Mouse (Mus musculus) brain, embryonic 14.5 days (tissue): ENCODE results near the gene Lilrb4a. TPM values are rescaled to one million over a fixed set of nuclear protein-coding genes. Genes with fewer than 3 reads are reported as not detected.

Experiments
- DNase-seq: peaks from one replicate; pipeline ENCODE4 v3.0.0-alpha.2; 2011; ENCODE audit warnings: low read depth
- CTCF ChIP-seq: fragments of 200-500 bp; IDR thresholded peaks from 2 replicates; pipeline ENCODE4 v1.5.1; 2012; ENCODE audit warnings: inconsistent platforms, mild to moderate bottlenecking, moderate library complexity, borderline replicate concordance; ENCODE audit not compliant: insufficient read depth, insufficient read length; ENCODE audit errors: extremely low read depth
- POLR2A ChIP-seq: fragments of 200-500 bp; IDR thresholded peaks from 2 replicates; pipeline ENCODE4 v1.6.1; 2012; ENCODE audit warnings: mild to moderate bottlenecking, inconsistent platforms, borderline replicate concordance; ENCODE audit not compliant: poor library complexity, insufficient read depth, insufficient read length, severe bottlenecking; ENCODE audit errors: extremely low read depth
- polyA plus RNA-seq: library from polyadenylated mRNA; depleted of rRNA; stranded (reverse); fragments of >200 nt; gene quantifications from 2 replicates; pipeline ENCODE4 v1.2.3, GENCODE M21; 2012; rRNA removed

The Lilrb4a gene
- polyA plus RNA-seq, 1 experiment: 0.93 TPM

- no peak for DNase-seq
- TF ChIP-seq POLR2A: no peak
- TF ChIP-seq CTCF: no peak
Observed at GRCm38 (mm10) chr10:51529497-51529896, 38.7 kb downstream of the Lilrb4a start.

DNA sequence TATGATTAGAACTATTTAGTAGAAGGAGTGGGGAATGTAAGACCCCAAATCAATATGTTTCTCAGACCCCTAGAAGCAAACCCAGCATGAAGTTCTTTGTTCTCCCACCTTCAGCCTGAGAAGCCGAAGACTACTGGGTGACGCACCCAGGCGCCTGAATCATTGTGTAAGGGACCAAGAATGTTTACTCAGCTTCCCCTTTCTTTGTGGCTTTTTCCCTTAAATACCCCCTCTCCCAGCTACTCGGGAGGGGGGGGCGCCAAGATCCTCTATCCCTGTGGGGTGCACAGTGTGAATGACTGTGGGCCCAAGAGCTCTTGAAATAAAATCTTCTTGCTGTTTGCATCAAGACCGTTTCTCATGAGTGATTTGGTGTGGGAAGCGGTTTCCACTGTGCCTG lies 40.1 kb downstream of the Lilrb4a start:
- no peak for DNase-seq

More for the DNA sequence above, 40.1 kb downstream of the Lilrb4a start:
- TF ChIP-seq CTCF (no peak), POLR2A (no peak)

Other genes with a start within 250 kb of the Lilrb4a start
- 0.20 TPM in 1 of 2 replicates, not detected in the other for gene Gm49339, start 10.3 kb upstream of the Lilrb4a start, polyA plus RNA-seq
- gene Lilr4b, start 10.3 kb upstream of the Lilrb4a start, polyA plus RNA-seq: 0.13 and 0.21 TPM in 2 replicates
- 1.4 TPM in 2 replicates for gene Fam162b, start 99.6 kb downstream of the Lilrb4a start, polyA plus RNA-seq
- gene Gprc6a, start 140.5 kb downstream of the Lilrb4a start, polyA plus RNA-seq: 0.03 TPM in 1 of 2 replicates, not detected in the other
- not detected in 2 replicates for gene Rfx6, start 186.8 kb downstream of the Lilrb4a start, polyA plus RNA-seq